Mouse (Mus musculus) forebrain, postnatal 0 days (tissue): ENCODE data around the gene Apoe. TPM values are rescaled to one million over a fixed set of nuclear protein-coding genes. Genes with fewer than 3 reads are reported as not detected.
"Not testable (repeated sequence)": the region's sequence is repeated elsewhere in the genome, so short reads cannot be mapped to it uniquely, and the experiment has no call there.

Experiments used
- ATAC-seq: fragments of 200-750 bp; cut with Nextera tagmentation; 2 replicates; pipeline ENCODE4 v1.8.0; 2017; ENCODE audit warnings: mild to moderate bottlenecking, moderate library complexity
- DNase-seq: peaks from one replicate; pipeline ENCODE4 v3.0.0-alpha.2; 2015
- H3K27ac ChIP-seq: fragments of 300-500 bp; sonication (generic); 2 replicates; pipeline ENCODE4 v1.5.1; 2014; ENCODE audit warnings: low read depth, mild to moderate bottlenecking, antibody characterized with exemption, low read length, moderate library complexity, mixed read lengths
- H3K27me3 ChIP-seq: fragments of 300-500 bp; sonication (generic); 2 replicates; pipeline ENCODE4 v1.6.1; 2014; ENCODE audit warnings: mild to moderate bottlenecking, low read length, mixed read lengths; ENCODE audit not compliant: insufficient read depth
- H3K36me3 ChIP-seq: fragments of 300-500 bp; sonication (generic); 2 replicates; pipeline ENCODE4 v1.6.1; 2014; ENCODE audit warnings: mild to moderate bottlenecking, moderate library complexity; ENCODE audit not compliant: insufficient read depth
- H3K4me1 ChIP-seq: fragments of 300-500 bp; sonication (generic); 2 replicates; pipeline ENCODE4 v1.6.1; 2014; ENCODE audit warnings: antibody characterized with exemption; ENCODE audit not compliant: insufficient read depth
- H3K4me2 ChIP-seq: fragments of 300-500 bp; sonication (generic); 2 replicates; pipeline ENCODE4 v1.6.1; 2014; ENCODE audit warnings: low read depth, mild to moderate bottlenecking, moderate library complexity
- H3K4me3 ChIP-seq: fragments of 300-500 bp; sonication (generic); 2 replicates; pipeline ENCODE4 v1.5.1; 2014; ENCODE audit warnings: low read depth, low read length, mixed read lengths
- H3K9ac ChIP-seq: fragments of 300-500 bp; sonication (generic); 2 replicates; pipeline ENCODE4 v1.6.1; 2014; ENCODE audit warnings: mild to moderate bottlenecking
- H3K9me3 ChIP-seq: fragments of 300-500 bp; sonication (generic); 2 replicates; pipeline ENCODE4 v1.6.1; 2016; ENCODE audit warnings: low read length
- CTCF ChIP-seq: sonication (generic); IDR thresholded peaks from 2 replicates; pipeline ENCODE4 v1.5.1; 2016; ENCODE audit warnings: antibody characterized with exemption, control low read depth, low read depth
- WGBS: fragments of 180-500 bp; shearing (Covaris S2); extraction: QIAGEN DNeasy Blood & Tissue Kit; methylation state at CpG from one replicate; pipeline ENCODE4 v1.1.7; 2014; 5-methylcytosine and 5-hydroxymethylcytosine counted together
- polyA plus RNA-seq: library from polyadenylated mRNA; unstranded; fragments of >200 nt; fragmentation: Nextera tagmentation; extraction: Ambion mirVana; gene quantifications from 2 replicates; pipeline ENCODE4 v1.2.1, GENCODE M21; 2015
- total RNA-seq: library from RNA; depleted of rRNA; stranded (reverse); fragments of >200 nt; gene quantifications from 2 replicates; pipeline ENCODE4 v1.2.3, GENCODE M21; 2014

Gene Apoe
- total and polyA plus RNA-seq, 2 experiments from 2014 or later, result 1,116 to 1,495 TPM

- no peak overlapping the region for H3K4me3 ChIP-seq
- H3K27me3 ChIP-seq, result no peaks in the 10 kb centered on the region
- no peak overlapping the region for H3K4me2 ChIP-seq
- TF ChIP-seq CTCF, result no peak
- H3K36me3 ChIP-seq, result no peaks in the 10 kb centered on the region; the same call in 1 of the 2 replicates
- no peaks in the 10 kb centered on the region for H3K9me3 ChIP-seq
- no peaks in the 10 kb centered on the region for H3K4me1 ChIP-seq
- ATAC-seq (no peak), DNase-seq (no peak)
- WGBS, result 81% methylated on average over 6 of the region's 6 CpGs
- no peak overlapping the region for H3K9ac ChIP-seq
- H3K27ac ChIP-seq, result no peak overlapping the region
These were observed 7.6 kb downstream of the Apoe start for GRCm38 (mm10) chr7:19691434-19691833.

- H3K9me3 ChIP-seq, result no peaks in the 10 kb centered on the region
- H3K4me3 ChIP-seq, result no peak overlapping the region
- DNase-seq, result no peak
- H3K36me3 ChIP-seq, result no peaks in the 10 kb centered on the region
- ATAC-seq, result no peak
- TF ChIP-seq CTCF, result no peak
- no peaks in the 10 kb centered on the region for H3K4me1 ChIP-seq
- no peak overlapping the region for H3K4me2 ChIP-seq
- H3K27ac ChIP-seq, result no peak overlapping the region
- H3K9ac ChIP-seq, result no peak overlapping the region
- WGBS, result 88% methylated on average over 4 of the region's 4 CpGs
- H3K27me3 ChIP-seq, result no peaks in the 10 kb centered on the region
These were observed 8.1 kb downstream of the Apoe start for GRCm38 (mm10) chr7:19690845-19691244.

- Histone ChIP-seq H3K4me3 (no peak overlapping the region), H3K27me3 (no peaks in the 10 kb centered on the region), H3K27ac (no peak overlapping the region), H3K4me2 (no peak overlapping the region), H3K36me3 (no peaks in the 10 kb centered on the region), H3K4me1 (no peaks in the 10 kb centered on the region), H3K9me3 (no peaks in the 10 kb centered on the region), H3K9ac (no peak overlapping the region)
- WGBS, result 88% methylated on average over 2 of the region's 2 CpGs
- no peak for DNase-seq
- ATAC-seq, result no peak
- no peak for TF ChIP-seq CTCF
These were observed 10.4 kb downstream of the Apoe start for GRCm38 (mm10) chr7:19688611-19689010.

GRCm38 (mm10) chr7:19688101-19688500, 10.9 kb downstream of the Apoe start:
- Histone ChIP-seq H3K4me3 (no peak overlapping the region), H3K27me3 (no peaks in the 10 kb centered on the region), H3K27ac (no peak overlapping the region), H3K36me3 (no peaks in the 10 kb centered on the region), H3K4me1 (no peaks in the 10 kb centered on the region), H3K4me2 (no peak overlapping the region), H3K9me3 (no peaks in the 10 kb centered on the region), H3K9ac (no peak overlapping the region)
- DNase-seq (no peak), ATAC-seq (no peak)
- TF ChIP-seq CTCF, result no peak
- WGBS, result 92% methylated on average over 10 of the region's 10 CpGs

- H3K9me3 ChIP-seq, H3K4me3 ChIP-seq, H3K27me3 ChIP-seq, H3K27ac ChIP-seq, H3K4me1 ChIP-seq, H3K36me3 ChIP-seq, DNase-seq, H3K9ac ChIP-seq, ATAC-seq, H3K4me2 ChIP-seq: not testable (repeated sequence)
- WGBS, result 75% methylated on average over 8 of the region's 8 CpGs
These were observed 11.9 kb downstream of the Apoe start for GRCm38 (mm10) chr7:19686927-19687583.

- Histone ChIP-seq H3K4me1 (no peaks in the 10 kb centered on the region), H3K9ac (no peak overlapping the region), H3K27ac (no peak overlapping the region), H3K4me3 (no peak overlapping the region), H3K27me3 (no peaks in the 10 kb centered on the region), H3K9me3 (no peaks in the 10 kb centered on the region), H3K36me3 (no peaks in the 10 kb centered on the region), H3K4me2 (no peak overlapping the region)
- WGBS, result 91% methylated on average over 6 of the region's 6 CpGs
- no peak for TF ChIP-seq CTCF
- DNase-seq (no peak), ATAC-seq (no peak)
These were observed 12.5 kb downstream of the Apoe start for GRCm38 (mm10) chr7:19686521-19686920.

GRCm38 (mm10) chr7:19685374-19685773, 13.6 kb downstream of the Apoe start:
- ATAC-seq (no peak), DNase-seq (no peak)
- TF ChIP-seq CTCF, result no peak
- no peak overlapping the region for H3K27ac ChIP-seq
- no peak overlapping the region for H3K4me3 ChIP-seq
- no peaks in the 10 kb centered on the region for H3K4me1 ChIP-seq
- H3K4me2 ChIP-seq, result no peak overlapping the region
- H3K27me3 ChIP-seq, result no peaks in the 10 kb centered on the region
- no peak overlapping the region for H3K9ac ChIP-seq
- H3K9me3 ChIP-seq, result no peaks in the 10 kb centered on the region
- WGBS, result 57% methylated on average over 4 of the region's 4 CpGs
- H3K36me3 ChIP-seq, result no peaks in the 10 kb centered on the region
